Comparison of ENCODE assay signal across 31 mouse cellular contexts in genomic region chr12:101978588-101978987, GRCm38 (mm10). TPM values are rescaled to one million over a fixed set of nuclear protein-coding genes. Genes with fewer than 3 reads are reported as not detected.
DNase-seq lines count a peak whose midpoint lies in the region; ATAC-seq lines count a peak whose summit lies in the region.
"Had no signal": no experiment of that assay in that cellular context is flagged by ENCODE, and none has a peak within 500 bp of the region (broad histone marks: within the 10 kb centered on the region; RNA-seq: fewer than 3 reads in every experiment).

No protein-coding gene starts in this region.

- H3K4me1 ChIP-seq in liver, embryonic 15.5 days (replicated peaks) = peaks cover 62% of the 10 kb centered on the region

- no peaks in the 10 kb centered on the region for H3K9me3 ChIP-seq in liver, embryonic 15.5 days (replicated peaks)
- H3K9me3 ChIP-seq: embryonic facial prominence, embryonic 13.5 days; forebrain, embryonic 15.5 days; heart, embryonic 15.5 days; limb, embryonic 15.5 days; midbrain, embryonic 10.5 days; neural tube, embryonic 13.5 days had no signal

- peak; percentile 29 for DNase-seq in heart, adult 11 months
- DNase-seq in heart, postnatal 4 days = no peak
- DNase-seq in 416B (ENCODE audit: low read depth) (peak; percentile 46), MEL-GATA-1-ER (ENCODE audit: extremely low read depth, low read depth) (peak; percentile 36)
- DNase-seq in cerebellum, adult 18-20 months = no peak
- DNase-seq in gastrocnemius, adult 8-10 months (ENCODE audit: low spot score in 2 of 2) = no peak
- DNase-seq in cerebellum, adult 11 months = no peak
- DNase-seq: adrenal gland, postnatal 36 days; cerebellum, adult 2 months; cerebellum, postnatal 36 days; embryo, embryonic 11 days; heart, postnatal 36 days; kidney, adult 18-20 months; kidney, postnatal 4 days; left cerebral cortex, postnatal 4 days; lung, postnatal 4 days; right cerebral cortex, adult 18-20 months; thymus, postnatal 25 days had no signal

- peak overlapping the region; percentile 92 for H3K27ac ChIP-seq in liver, embryonic 15.5 days (replicated peaks)
- H3K27ac ChIP-seq: embryonic facial prominence, embryonic 13.5 days; forebrain, embryonic 15.5 days; heart, embryonic 15.5 days; hindbrain, embryonic 14.5 days; left cerebral cortex, adult 2 months; limb, embryonic 15.5 days; midbrain, embryonic 10.5 days; neural tube, embryonic 13.5 days had no signal

- ATAC-seq in liver, embryonic 15.5 days (ENCODE audit: insufficient read depth) = no peak
- ATAC-seq: forebrain, embryonic 15.5 days; inflammation-experienced regulatory T-cells, adult 6 months; midbrain, embryonic 16.5 days; Patski had no signal

- H3K9ac ChIP-seq in liver, embryonic 15.5 days = 0 out of 2 replicates have a peak overlapping the region, but pooled peaks have one; percentile 14
- H3K9ac ChIP-seq: embryonic facial prominence, embryonic 13.5 days; forebrain, embryonic 15.5 days; heart, embryonic 15.5 days; hindbrain, embryonic 14.5 days; limb, embryonic 15.5 days; neural tube, embryonic 13.5 days had no signal

- peaks cover 19% of the 10 kb centered on the region for H3K36me3 ChIP-seq in liver, embryonic 15.5 days (replicated peaks)

- WGBS in liver, embryonic 15.5 days (ENCODE audit: insufficient replicate concordance) = 79% methylated on average over 1 of the region's 1 CpGs

- H3K4me3 ChIP-seq in liver, embryonic 15.5 days (replicated peaks) = no peak overlapping the region
- H3K4me3 ChIP-seq: embryonic facial prominence, embryonic 13.5 days; forebrain, embryonic 15.5 days; heart, embryonic 15.5 days; left cerebral cortex, adult 2 months; limb, embryonic 15.5 days; midbrain, embryonic 10.5 days; myocyte; neural tube, embryonic 13.5 days had no signal

- H3K27me3 ChIP-seq in liver, embryonic 15.5 days = no peaks in the 10 kb centered on the region
- H3K27me3 ChIP-seq: embryonic facial prominence, embryonic 13.5 days; forebrain, embryonic 15.5 days; heart, embryonic 15.5 days; limb, embryonic 15.5 days; neural tube, embryonic 13.5 days; Patski had no signal

- H3K4me2 ChIP-seq in liver, embryonic 15.5 days = peak overlapping the region; percentile 74
- H3K4me2 ChIP-seq: embryonic facial prominence, embryonic 13.5 days; forebrain, embryonic 15.5 days; heart, embryonic 15.5 days; hindbrain, embryonic 14.5 days; limb, embryonic 15.5 days; neural tube, embryonic 13.5 days had no signal

RNA-seq across cellular contexts. Expression of gene Cpsf2, which starts 2.8 kb away (rescaled TPM):
- total RNA-seq in heart, postnatal 4 days (2021) = 10 to 100 TPM; 24.1 to 24.6 TPM
- 14.8 and 16.5 TPM in 2 replicates for polyA plus RNA-seq in liver, embryonic 15.5 days (2015; fragmentation: Nextera tagmentation; extraction: Ambion mirVana)
- total RNA-seq in gastrocnemius, adult 8-10 months (2022) = 10 to 100 TPM in 2 of 4 experiments, 1 to 10 TPM in 2; 8.8 to 10.7 (median 10.0) TPM

RNA-seq across cellular contexts. Expression of gene Atxn3, which starts 20.5 kb away (rescaled TPM):
- total RNA-seq in heart, postnatal 4 days (2021) = 1 to 10 TPM; 8.3 to 9.9 TPM
- 7.6 and 10.5 TPM in 2 replicates for polyA plus RNA-seq in liver, embryonic 15.5 days (2015; fragmentation: Nextera tagmentation; extraction: Ambion mirVana)
- total RNA-seq in gastrocnemius, adult 8-10 months (2022) = 1 to 10 TPM; 3.0 to 6.7 (median 5.2) TPM

Comparison
In these comparisons a context has a peak if more than half of its experiments do, and no peak if none do; other contexts are left out.
1. DNase-seq: peak in heart, adult 11 months (single experiment), 416B (single experiment) and MEL-GATA-1-ER (single experiment); none in heart, postnatal 4 days (single experiment), cerebellum, adult 18-20 months (0 of 2), gastrocnemius, adult 8-10 months (0 of 2) and cerebellum, adult 11 months (single experiment).